Mouse (Mus musculus) limb, embryonic 14.5 days (tissue): Measurements from ENCODE around the gene Matn3. TPM values are rescaled to one million over a fixed set of nuclear protein-coding genes. Genes with fewer than 3 reads are reported as not detected.

Experiments
- ATAC-seq: fragments of 200-750 bp; cut with Nextera tagmentation; 2 replicates; pipeline ENCODE4 v1.8.0; 2017; ENCODE audit warnings: low read depth, moderate number of reproducible peaks, moderate TSS enrichment; ENCODE audit not compliant: low FRiP score
- DNase-seq: peaks from one replicate; pipeline ENCODE4 v3.0.0-alpha.2; 2015; ENCODE audit warnings: low spot score
- H3K27ac ChIP-seq: fragments of 300-500 bp; sonication (generic); replicated peaks from 2 replicates; pipeline ENCODE4 v1.5.1; 2014; ENCODE audit warnings: low read depth, mild to moderate bottlenecking, low read length, moderate library complexity, mixed read lengths
- H3K27me3 ChIP-seq: fragments of 300-500 bp; sonication (generic); 2 replicates; pipeline ENCODE4 v1.6.1; 2014; ENCODE audit warnings: low read length, mixed read lengths; ENCODE audit not compliant: control insufficient read depth, insufficient read depth
- H3K36me3 ChIP-seq: fragments of 300-500 bp; sonication (generic); 2 replicates; pipeline ENCODE4 v1.6.1; 2014; ENCODE audit warnings: mild to moderate bottlenecking, low read length, moderate library complexity, mixed read lengths; ENCODE audit not compliant: control insufficient read depth, insufficient read depth
- H3K4me1 ChIP-seq: fragments of 300-500 bp; sonication (generic); 2 replicates; pipeline ENCODE4 v1.6.1; 2014; ENCODE audit warnings: antibody characterized with exemption, low read length, mixed read lengths; ENCODE audit not compliant: control insufficient read depth, insufficient read depth
- H3K4me2 ChIP-seq: fragments of 300-500 bp; sonication (generic); replicated peaks from 2 replicates; pipeline ENCODE4 v1.6.1; 2014; ENCODE audit warnings: low read depth, mild to moderate bottlenecking, low read length, moderate library complexity; ENCODE audit not compliant: severe bottlenecking
- H3K4me3 ChIP-seq: fragments of 300-500 bp; sonication (generic); replicated peaks from 2 replicates; pipeline ENCODE4 v1.5.1; 2014; ENCODE audit warnings: low read length
- H3K9ac ChIP-seq: fragments of 300-500 bp; sonication (generic); 2 replicates; pipeline ENCODE4 v1.6.1; 2014; ENCODE audit warnings: mild to moderate bottlenecking, low read depth, low read length, moderate library complexity; ENCODE audit not compliant: severe bottlenecking
- H3K9me3 ChIP-seq: fragments of 300-500 bp; sonication (generic); 2 replicates; pipeline ENCODE4 v1.6.1; 2016; ENCODE audit warnings: low read length; ENCODE audit not compliant: control insufficient read depth
- POLR2A ChIP-seq: fragments of 200-500 bp; IDR thresholded peaks from 2 replicates; pipeline ENCODE4 v1.8.0; 2012; ENCODE audit warnings: inconsistent platforms, mild to moderate bottlenecking, moderate library complexity, borderline replicate concordance; ENCODE audit not compliant: insufficient read depth, insufficient read length; ENCODE audit errors: extremely low read depth
- WGBS: fragments of 180-500 bp; shearing (Covaris S2); extraction: QIAGEN DNeasy Blood & Tissue Kit; methylation state at CpG from one replicate; pipeline ENCODE4 v1.1.7; 2014; 5-methylcytosine and 5-hydroxymethylcytosine counted together
- polyA plus RNA-seq, 2 experiments: library from polyadenylated mRNA; depleted of rRNA in 1 of 2; stranded (reverse) in 1 of 2; unstranded in 1 of 2; fragments of >200 nt; fragmentation: Nextera tagmentation in 1 of 2; extraction: Ambion mirVana in 1 of 2; gene quantifications; 2 replicates each; pipeline versions ENCODE4 v1.2.1 to v1.2.3; 2012 to 2014

Gene Matn3
- polyA plus RNA-seq, 2 experiments, result 34.3 to 75.9 TPM

GRCm38 (mm10) chr12:8953136-8953535 lies 5.4 kb downstream of the Matn3 start:
- no peak overlapping the region for H3K4me2 ChIP-seq
- H3K27ac ChIP-seq, result peak overlapping the region; percentile 83
- H3K9me3 ChIP-seq, result no peaks in the 10 kb centered on the region
- peaks cover 11% of the 10 kb centered on the region for H3K4me1 ChIP-seq
- DNase-seq (no peak), ATAC-seq (no peak)
- no peaks in the 10 kb centered on the region for H3K36me3 ChIP-seq
- TF ChIP-seq POLR2A, result no peak
- 43% methylated on average over 10 of the region's 10 CpGs for WGBS
- no peak overlapping the region for H3K4me3 ChIP-seq
- no peaks in the 10 kb centered on the region for H3K27me3 ChIP-seq
- H3K9ac ChIP-seq, result no peak overlapping the region

- 44% methylated on average over 9 of the region's 9 CpGs for WGBS
- ATAC-seq, result peak; percentile 62; the same call in 1 of the 2 replicates
These were observed 6.4 kb downstream of the Matn3 start for GRCm38 (mm10) chr12:8954161-8954561.

GRCm38 (mm10) chr12:8961607-8962316 lies 14.0 kb downstream of the Matn3 start:
- ATAC-seq, result no peak
- Histone ChIP-seq H3K4me1 (peaks cover 9% of the 10 kb centered on the region; the same call in 1 of the 2 replicates), H3K4me2 (no peak overlapping the region), H3K36me3 (no peaks in the 10 kb centered on the region), H3K27ac (peak overlapping the region; percentile 27; the same call in 1 of the 2 replicates), H3K27me3 (no peaks in the 10 kb centered on the region), H3K9ac (no peak overlapping the region), H3K9me3 (no peaks in the 10 kb centered on the region), H3K4me3 (no peak overlapping the region)
- TF ChIP-seq POLR2A, result no peak
- WGBS, result 44% methylated on average over 9 of the region's 9 CpGs
- no peak for DNase-seq

More at GRCm38 (mm10) chr12:8954161-8954561, 6.4 kb downstream of the Matn3 start:
- DNase-seq, result peak; percentile 50
- no peak overlapping the region for H3K4me3 ChIP-seq
- no peak for TF ChIP-seq POLR2A
- H3K27ac ChIP-seq, result peak overlapping the region; percentile 83
- no peaks in the 10 kb centered on the region for H3K36me3 ChIP-seq
- H3K4me2 ChIP-seq, result no peak overlapping the region
- H3K9me3 ChIP-seq, result no peaks in the 10 kb centered on the region
- H3K27me3 ChIP-seq, result no peaks in the 10 kb centered on the region
- H3K9ac ChIP-seq, result no peak overlapping the region
- peaks cover 8% of the 10 kb centered on the region; the same call in 1 of the 2 replicates for H3K4me1 ChIP-seq

- peaks cover 4% of the 10 kb centered on the region for H3K4me1 ChIP-seq
- H3K36me3 ChIP-seq, result no peaks in the 10 kb centered on the region
- WGBS, result 10% methylated on average over 9 of the region's 9 CpGs
- H3K4me2 ChIP-seq, result no peak overlapping the region
- no peak overlapping the region for H3K9ac ChIP-seq
- no peak overlapping the region for H3K4me3 ChIP-seq
- no peak for TF ChIP-seq POLR2A
- H3K9me3 ChIP-seq, result no peaks in the 10 kb centered on the region
- ATAC-seq (peak; percentile 89), DNase-seq (peak; percentile 69)
- H3K27me3 ChIP-seq, result no peaks in the 10 kb centered on the region
- no peak overlapping the region for H3K27ac ChIP-seq
These were observed 22.1 kb downstream of the Matn3 start for GRCm38 (mm10) chr12:8969828-8970227.

- Histone ChIP-seq H3K27me3 (no peaks in the 10 kb centered on the region), H3K36me3 (peaks cover 8% of the 10 kb centered on the region; the same call in 1 of the 2 replicates), H3K9ac (peak within 1 kb of the TSS; percentile 67), H3K4me1 (peaks cover 4% of the 10 kb centered on the region), H3K9me3 (no peaks in the 10 kb centered on the region), H3K27ac (peak within 1 kb of the TSS; percentile 68), H3K4me2 (peak within 1 kb of the TSS; percentile 88), H3K4me3 (peak within 1 kb of the TSS; percentile 76)
- under 1% methylated on average over 45 of the region's 45 CpGs for WGBS
- ATAC-seq, result peak; percentile 84
- DNase-seq, result peak; percentile 91
- TF ChIP-seq POLR2A, result peak; percentile 62; the same call in 1 of the 2 replicates
These were observed 26.2 kb downstream of the Matn3 start, which contains the start of gene Wdr35 for GRCm38 (mm10) chr12:8973820-8974465. Gene Wdr35 (plus strand): TSS chr12:8973892.
